Mouse (Mus musculus) liver, embryonic 14.5 days (tissue): ENCODE data around the gene Fcho1. TPM values are rescaled to one million over a fixed set of nuclear protein-coding genes. Genes with fewer than 3 reads are reported as not detected.

ENCODE experiments used
- ATAC-seq: fragments of 200-750 bp; cut with Nextera tagmentation; 2 replicates; pipeline ENCODE4 v1.8.0; 2017; ENCODE audit warnings: moderate number of reproducible peaks, mild to moderate bottlenecking, moderate library complexity; ENCODE audit not compliant: insufficient read depth
- DNase-seq, 3 experiments: peaks; one replicate each; pipeline ENCODE4 v3.0.0-alpha.2; 2012 to 2013; ENCODE audit warnings: low read depth in 3 of 3, low spot score in 3 of 3
- H3K27ac ChIP-seq: fragments of 300-500 bp; sonication (generic); 2 replicates; pipeline ENCODE4 v1.5.1; 2014; ENCODE audit warnings: moderate library complexity, mild to moderate bottlenecking, control low read depth, inconsistent platforms
- H3K27me3 ChIP-seq: fragments of 300-500 bp; sonication (generic); 2 replicates; pipeline ENCODE4 v1.6.1; 2014; ENCODE audit warnings: mild to moderate bottlenecking, low read length, moderate library complexity; ENCODE audit not compliant: control insufficient read depth, insufficient read depth
- H3K36me3 ChIP-seq: fragments of 300-500 bp; sonication (generic); replicated peaks from 2 replicates; pipeline ENCODE4 v1.6.1; 2014; ENCODE audit warnings: low read depth; ENCODE audit not compliant: control insufficient read depth, insufficient read depth
- H3K4me1 ChIP-seq, 2 experiments: fragments of 200-500 bp in 1 of 2; fragments of 300-500 bp in 1 of 2; sonication (generic) in 1 of 2; replicated peaks; 2 replicates each; pipeline ENCODE4 v1.6.1; 2012 to 2014; ENCODE audit warnings: antibody characterized with exemption in 1 of 2, inconsistent platforms in 1 of 2, low read length in 1 of 2; ENCODE audit not compliant: control insufficient read depth in 2 of 2, insufficient read depth in 2 of 2
- H3K4me2 ChIP-seq: fragments of 300-500 bp; sonication (generic); 2 replicates; pipeline ENCODE4 v1.6.1; 2014; ENCODE audit warnings: low read depth, mild to moderate bottlenecking, control low read depth, moderate library complexity
- H3K4me3 ChIP-seq, 2 experiments: fragments of 200-500 bp in 1 of 2; fragments of 300-500 bp in 1 of 2; sonication (generic) in 1 of 2; 2 replicates each; pipeline ENCODE4 v1.5.1; 2012 to 2014; ENCODE audit warnings: low read depth in 2 of 2, low read length in 2 of 2, mild to moderate bottlenecking in 2 of 2, control low read depth in 1 of 2, inconsistent platforms in 1 of 2, moderate library complexity in 1 of 2; ENCODE audit not compliant: insufficient read depth in 1 of 2
- H3K9ac ChIP-seq: fragments of 300-500 bp; sonication (generic); replicated peaks from 2 replicates; pipeline ENCODE4 v1.6.1; 2014; ENCODE audit warnings: mild to moderate bottlenecking, control low read depth, moderate library complexity
- H3K9me3 ChIP-seq: fragments of 300-500 bp; sonication (generic); 2 replicates; pipeline ENCODE4 v1.6.1; 2016; ENCODE audit warnings: low read length, mixed read lengths; ENCODE audit not compliant: control insufficient read depth
- CTCF ChIP-seq: IDR thresholded peaks from 2 replicates; pipeline ENCODE4 v1.5.1; 2016; ENCODE audit warnings: antibody characterized with exemption, low read depth, control low read depth
- EP300 ChIP-seq: IDR thresholded peaks from 2 replicates; pipeline ENCODE4 v1.6.1; 2016; ENCODE audit warnings: antibody characterized with exemption, low read depth
- whole genome bisulfite sequencing: fragments of 180-500 bp; shearing (Covaris S2); extraction: QIAGEN DNeasy Blood & Tissue Kit; methylation state at CpG from one replicate; pipeline ENCODE4 v1.1.7; 2014; ENCODE audit not compliant: insufficient replicate concordance; 5-methylcytosine and 5-hydroxymethylcytosine counted together
- polyA plus RNA-seq, 2 experiments: library from polyadenylated mRNA; depleted of rRNA in 1 of 2; stranded (reverse) in 1 of 2; unstranded in 1 of 2; fragments of >200 nt; fragmentation: Nextera tagmentation in 1 of 2; extraction: Ambion mirVana in 1 of 2; gene quantifications; 2 replicates each; pipeline versions ENCODE4 v1.2.1 to v1.2.3; 2012 to 2014

The Fcho1 gene
- polyA plus RNA-seq, 2 experiments, result 14.7 to 24.6 TPM

GRCm38 (mm10) chr8:71685573-71685972 lies 39.9 kb downstream of the Fcho1 start:
- WGBS, result 56% methylated on average over 29 of the region's 29 CpGs
- ATAC-seq (no peak), DNase-seq (no peak)
- H3K27ac ChIP-seq, result no peak overlapping the region
- H3K4me2 ChIP-seq, result no peak overlapping the region
- H3K4me1 ChIP-seq, result no peaks in the 10 kb centered on the region
- H3K27me3 ChIP-seq, result peaks cover 48% of the 10 kb centered on the region
- H3K9me3 ChIP-seq, result no peaks in the 10 kb centered on the region
- H3K4me3 ChIP-seq, result no peak overlapping the region
- TF ChIP-seq EP300, result no peak
- no peak for TF ChIP-seq CTCF
- H3K9ac ChIP-seq, result no peak overlapping the region
- H3K36me3 ChIP-seq, result no peaks in the 10 kb centered on the region

GRCm38 (mm10) chr8:71684701-71685100 lies 40.8 kb downstream of the Fcho1 start:
- Histone ChIP-seq H3K27me3 (peaks cover 40% of the 10 kb centered on the region), H3K9ac (no peak overlapping the region), H3K9me3 (no peaks in the 10 kb centered on the region), H3K36me3 (no peaks in the 10 kb centered on the region), H3K27ac (no peak overlapping the region), H3K4me1 (no peaks in the 10 kb centered on the region), H3K4me2 (no peak overlapping the region), H3K4me3 (no peak overlapping the region)
- TF ChIP-seq EP300, result no peak
- 69% methylated on average over 10 of the region's 10 CpGs for WGBS
- no peak for DNase-seq
- ATAC-seq, result no peak

- no peak for DNase-seq
- H3K36me3 ChIP-seq, result no peaks in the 10 kb centered on the region
- no peak for ATAC-seq
- no peak overlapping the region for H3K4me2 ChIP-seq
- H3K9me3 ChIP-seq, result no peaks in the 10 kb centered on the region
- H3K4me3 ChIP-seq, result no peak overlapping the region
- no peak overlapping the region for H3K9ac ChIP-seq
- TF ChIP-seq EP300 (no peak), CTCF (no peak)
- 83% methylated on average over 12 of the region's 12 CpGs for WGBS
- H3K27me3 ChIP-seq, result peaks cover 21% of the 10 kb centered on the region
- H3K4me1 ChIP-seq, result no peaks in the 10 kb centered on the region; a peak in 2 of 4 replicates
- H3K27ac ChIP-seq, result no peak overlapping the region
Observed at GRCm38 (mm10) chr8:71682832-71683231, 42.7 kb downstream of the Fcho1 start.

GRCm38 (mm10) chr8:71681369-71681915 lies 44.1 kb downstream of the Fcho1 start:
- WGBS, result 67% methylated on average over 17 of the region's 18 CpGs
- Histone ChIP-seq H3K36me3 (no peaks in the 10 kb centered on the region), H3K4me1 (peaks cover 9 to 12% of the 10 kb centered on the region in 2 experiments), H3K27ac (no peak overlapping the region), H3K9ac (no peak overlapping the region), H3K4me3 (no peak overlapping the region), H3K4me2 (no peak overlapping the region), H3K9me3 (no peaks in the 10 kb centered on the region), H3K27me3 (peaks cover 8% of the 10 kb centered on the region)
- no peak for DNase-seq
- no peak for ATAC-seq
- no peak for TF ChIP-seq CTCF
- no peak for TF ChIP-seq EP300

GRCm38 (mm10) chr8:71680471-71680870 lies 45.0 kb downstream of the Fcho1 start:
- Histone ChIP-seq H3K9me3 (no peaks in the 10 kb centered on the region), H3K27ac (no peak overlapping the region), H3K9ac (no peak overlapping the region), H3K4me2 (no peak overlapping the region), H3K36me3 (no peaks in the 10 kb centered on the region), H3K27me3 (no peaks in the 10 kb centered on the region; the same call in none of the 2 replicates), H3K4me3 (no peak overlapping the region), H3K4me1 (peaks cover 9 to 16% of the 10 kb centered on the region in 2 experiments)
- TF ChIP-seq CTCF (no peak), EP300 (no peak)
- DNase-seq (no peak), ATAC-seq (no peak)
- WGBS, result 64% methylated on average over 21 of the region's 21 CpGs
